Mouse (Mus musculus) liver, embryonic 13.5 days (tissue): Measurements from ENCODE around the gene Nfkbie. TPM values are rescaled to one million over a fixed set of nuclear protein-coding genes. Genes with fewer than 3 reads are reported as not detected.

Experiments
- ATAC-seq: fragments of 200-750 bp; cut with Nextera tagmentation; 2 replicates; pipeline ENCODE4 v1.8.0; 2017; ENCODE audit warnings: low read depth, mild to moderate bottlenecking, moderate number of reproducible peaks, moderate library complexity
- DNase-seq: peaks from one replicate; pipeline ENCODE4 v3.0.0; 2022
- H3K27ac ChIP-seq: fragments of 300-500 bp; sonication (generic); 2 replicates; pipeline ENCODE4 v1.5.1; 2015; ENCODE audit warnings: moderate library complexity, mild to moderate bottlenecking, inconsistent platforms
- H3K27me3 ChIP-seq: fragments of 300-500 bp; sonication (generic); 2 replicates; pipeline ENCODE4 v1.6.1; 2015; ENCODE audit warnings: mild to moderate bottlenecking, inconsistent platforms
- H3K36me3 ChIP-seq: fragments of 300-500 bp; sonication (generic); 2 replicates; pipeline ENCODE4 v1.6.1; 2015; ENCODE audit warnings: mild to moderate bottlenecking, inconsistent platforms
- H3K4me1 ChIP-seq: fragments of 300-500 bp; sonication (generic); replicated peaks from 2 replicates; pipeline ENCODE4 v1.6.1; 2015; ENCODE audit warnings: inconsistent platforms
- H3K4me2 ChIP-seq: fragments of 300-500 bp; sonication (generic); 2 replicates; pipeline ENCODE4 v1.6.1; 2015; ENCODE audit warnings: inconsistent platforms, mild to moderate bottlenecking, moderate library complexity
- H3K4me3 ChIP-seq: fragments of 300-500 bp; sonication (generic); replicated peaks from 2 replicates; pipeline ENCODE4 v1.5.1; 2015; ENCODE audit warnings: mild to moderate bottlenecking, inconsistent platforms
- H3K9ac ChIP-seq: fragments of 300-500 bp; sonication (generic); 2 replicates; pipeline ENCODE4 v1.6.1; 2015; ENCODE audit warnings: mild to moderate bottlenecking, inconsistent platforms
- H3K9me3 ChIP-seq: fragments of 300-500 bp; sonication (generic); replicated peaks from 2 replicates; pipeline ENCODE4 v1.6.1; 2016; ENCODE audit warnings: inconsistent platforms
- WGBS: fragments of 180-500 bp; shearing (Covaris S2); methylation state at CpG from one replicate; pipeline ENCODE4 v1.1.7; 2015; ENCODE audit not compliant: insufficient replicate concordance; 5-methylcytosine and 5-hydroxymethylcytosine counted together
- polyA plus RNA-seq: library from polyadenylated mRNA; unstranded; fragments of >200 nt; fragmentation: Nextera tagmentation; extraction: Ambion mirVana; gene quantifications from 2 replicates; pipeline ENCODE4 v1.2.1, GENCODE M21; 2015

Nfkbie gene
- polyA plus RNA-seq, 1 experiment from 2014 or later, result 1.4 TPM

DNA sequence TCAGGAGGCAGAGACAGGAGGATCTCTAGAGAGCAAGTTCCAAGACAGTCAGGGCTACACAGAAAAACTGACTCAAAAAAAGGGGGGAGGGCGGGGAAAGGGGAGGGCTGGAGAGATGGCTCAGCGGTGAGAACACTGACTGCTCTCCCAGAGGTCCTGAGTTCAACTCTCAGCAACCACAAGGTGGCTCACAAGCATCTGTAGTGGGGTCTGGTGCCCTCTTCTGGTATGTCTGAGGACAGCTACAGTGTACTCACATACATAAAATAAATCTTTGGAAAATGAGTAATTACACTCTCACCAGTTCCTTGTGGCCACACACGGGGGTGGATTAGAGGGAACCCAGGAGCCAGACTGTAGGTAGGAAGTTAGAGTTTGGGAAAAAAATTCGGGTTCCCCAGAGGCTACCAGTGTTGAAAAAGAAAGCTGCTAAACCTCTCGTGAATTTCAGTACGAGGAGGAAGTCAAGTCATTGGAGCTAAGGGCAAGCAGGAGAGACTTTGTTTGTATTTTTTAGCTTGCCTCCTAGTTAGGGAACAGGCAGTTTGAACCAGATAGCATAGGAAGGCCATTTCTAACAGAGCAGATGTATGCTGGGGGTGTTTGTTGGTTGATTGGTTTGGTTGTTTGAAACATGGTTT, 27.3 kb downstream of the Nfkbie start:
- peak overlapping the region; percentile 52 for H3K4me2 ChIP-seq
- H3K9me3 ChIP-seq, result no peaks in the 10 kb centered on the region
- 0 out of 2 replicates have a peak overlapping the region, but pooled peaks have one; percentile 22 for H3K9ac ChIP-seq
- peak overlapping the region; percentile 93 for H3K27ac ChIP-seq
- no peak overlapping the region for H3K4me3 ChIP-seq
- peak; percentile 6; the same call in 1 of the 2 replicates for ATAC-seq
- peak; percentile 45 for DNase-seq
- peaks cover 84% of the 10 kb centered on the region for H3K4me1 ChIP-seq
- no peaks in the 10 kb centered on the region for H3K27me3 ChIP-seq
- peaks cover 41% of the 10 kb centered on the region for H3K36me3 ChIP-seq
- WGBS, result 41% methylated on average over 6 of the region's 6 CpGs

DNA sequence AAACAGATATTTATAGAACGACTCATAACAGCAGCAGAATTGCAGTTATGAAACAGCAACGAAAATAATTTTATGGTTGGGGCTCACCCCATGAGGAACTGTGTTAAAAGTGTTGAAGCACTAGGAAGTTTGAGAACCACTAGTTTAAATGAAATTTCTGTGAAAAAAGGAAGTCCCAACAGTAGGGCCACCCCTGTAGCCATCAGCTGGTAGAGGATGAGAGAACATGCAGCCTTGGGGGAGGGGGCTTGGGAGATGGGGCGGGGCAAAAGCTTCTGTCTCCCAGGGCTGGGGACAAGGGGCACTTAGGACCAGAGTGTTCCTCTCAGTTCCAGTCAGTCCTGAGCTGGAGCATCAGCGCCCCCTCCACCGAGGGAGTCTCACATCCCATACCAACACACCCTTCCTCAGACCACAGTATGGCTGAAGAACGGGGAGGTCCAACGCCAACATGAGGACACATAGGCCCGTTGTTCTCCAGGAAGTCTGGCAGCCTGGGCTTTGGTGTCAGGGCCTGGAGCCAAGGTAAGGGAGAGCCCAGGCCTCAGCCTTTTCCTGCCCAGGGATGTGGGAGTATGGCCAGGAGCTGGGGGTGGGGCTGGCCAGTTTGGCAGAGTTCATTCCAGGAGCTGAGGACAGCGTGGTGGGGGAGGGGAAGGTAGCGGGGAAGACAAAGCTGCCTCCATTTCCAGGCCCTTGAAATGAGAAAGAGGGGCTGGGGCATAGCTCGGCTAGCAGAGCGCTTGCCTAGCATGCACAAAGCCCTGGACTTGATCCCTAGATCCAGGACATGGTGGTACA, 28.8 kb downstream of the Nfkbie start:
- Histone ChIP-seq H3K4me2 (no peak overlapping the region; the same call in 1 of the 2 replicates), H3K27ac (peak overlapping the region; percentile 93), H3K4me3 (no peak overlapping the region), H3K27me3 (no peaks in the 10 kb centered on the region), H3K9me3 (no peaks in the 10 kb centered on the region), H3K4me1 (peaks cover 75% of the 10 kb centered on the region), H3K36me3 (peaks cover 55% of the 10 kb centered on the region), H3K9ac (peak overlapping the region; percentile 19; the same call in 1 of the 2 replicates)
- 52% methylated on average over 12 of the region's 12 CpGs for WGBS
- ATAC-seq, result no peak
- DNase-seq, result no peak

DNA sequence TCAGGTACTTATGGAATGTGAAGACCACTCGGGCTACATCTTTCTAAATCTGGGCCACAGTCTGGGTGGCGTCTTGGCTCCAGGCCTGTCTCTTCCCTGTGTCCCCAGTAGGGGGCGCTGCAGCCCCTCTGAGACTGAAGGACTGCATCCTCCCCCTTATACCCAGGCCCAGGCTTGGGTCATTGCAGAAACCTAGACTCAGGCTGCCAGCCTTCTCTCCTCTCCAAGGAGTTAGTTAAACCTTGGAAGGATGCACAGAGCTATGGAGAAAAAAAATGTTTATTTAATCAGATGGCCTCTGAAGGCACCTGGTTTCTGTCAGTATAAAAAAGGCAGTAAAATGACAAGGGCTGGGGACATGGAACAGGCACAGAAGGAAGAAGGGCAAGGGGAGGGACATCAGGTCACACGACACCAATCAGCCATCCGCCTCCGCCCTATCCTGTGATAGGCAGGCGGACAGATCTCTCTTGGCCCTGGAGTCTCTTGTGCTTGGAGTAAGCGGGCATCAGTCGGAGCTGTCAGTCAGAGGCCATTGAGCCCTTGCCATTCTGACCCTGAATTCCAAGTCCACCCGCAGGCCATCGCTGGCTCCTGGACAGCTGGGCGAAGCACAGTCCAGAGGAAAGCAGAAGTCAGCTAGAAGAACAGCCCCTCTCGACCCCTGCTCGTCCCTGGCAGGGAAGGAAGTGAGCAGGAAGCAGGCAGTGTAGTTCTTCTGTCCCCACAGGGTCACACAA, 29.6 kb downstream of the Nfkbie start:
- Histone ChIP-seq H3K27me3 (no peaks in the 10 kb centered on the region), H3K27ac (peak overlapping the region; percentile 93), H3K4me1 (peaks cover 74% of the 10 kb centered on the region), H3K9ac (peak overlapping the region; percentile 19; the same call in 1 of the 2 replicates), H3K4me2 (no peak overlapping the region), H3K4me3 (no peak overlapping the region), H3K36me3 (peaks cover 63% of the 10 kb centered on the region), H3K9me3 (no peaks in the 10 kb centered on the region)
- peak; percentile 58 for DNase-seq
- WGBS, result 37% methylated on average over 14 of the region's 14 CpGs
- peak; percentile 39 for ATAC-seq

DNA sequence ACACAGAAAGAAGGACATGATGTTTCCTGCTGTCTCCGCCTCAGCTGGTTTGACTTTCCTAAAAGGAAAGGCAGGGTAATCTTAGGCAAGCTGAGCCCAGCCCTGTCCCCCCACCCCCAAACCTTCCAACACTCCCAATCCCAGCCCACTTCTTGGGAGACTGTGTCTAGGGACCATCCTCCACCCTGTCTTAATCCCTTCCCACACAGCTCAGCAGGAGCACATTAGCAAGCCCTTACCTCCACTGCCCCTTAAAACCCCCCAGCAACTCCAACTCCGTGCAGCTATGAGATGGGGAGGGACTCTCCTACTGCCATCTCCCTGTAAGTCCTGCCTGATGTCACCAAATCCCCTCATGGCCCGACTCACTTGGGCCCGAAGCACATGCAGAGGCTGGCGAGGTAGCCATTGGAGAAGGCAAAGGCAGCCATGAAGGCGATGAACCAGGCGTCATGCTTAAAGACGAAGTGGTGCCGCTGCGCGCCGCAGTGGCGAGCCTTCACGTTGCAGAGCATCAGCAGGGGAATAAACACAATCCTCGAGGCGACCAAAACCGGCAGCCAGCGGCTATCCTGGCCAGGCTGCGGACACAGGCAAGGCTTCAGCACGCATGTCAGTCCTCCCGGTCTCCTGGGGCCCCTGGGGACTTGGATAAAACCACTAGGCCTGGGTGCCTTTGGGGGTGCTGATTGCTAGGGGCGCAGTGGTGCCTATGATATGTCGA, 30.4 kb downstream of the Nfkbie start:
- DNase-seq (no peak), ATAC-seq (no peak)
- Histone ChIP-seq H3K36me3 (peaks cover 71% of the 10 kb centered on the region), H3K27ac (peak overlapping the region; percentile 93), H3K4me2 (0 out of 2 replicates have a peak overlapping the region, but pooled peaks have one; percentile 11), H3K27me3 (no peaks in the 10 kb centered on the region), H3K4me1 (peaks cover 77% of the 10 kb centered on the region), H3K4me3 (no peak overlapping the region), H3K9ac (no peak overlapping the region), H3K9me3 (no peaks in the 10 kb centered on the region)
- 78% methylated on average over 23 of the region's 23 CpGs for whole genome bisulfite sequencing

DNA sequence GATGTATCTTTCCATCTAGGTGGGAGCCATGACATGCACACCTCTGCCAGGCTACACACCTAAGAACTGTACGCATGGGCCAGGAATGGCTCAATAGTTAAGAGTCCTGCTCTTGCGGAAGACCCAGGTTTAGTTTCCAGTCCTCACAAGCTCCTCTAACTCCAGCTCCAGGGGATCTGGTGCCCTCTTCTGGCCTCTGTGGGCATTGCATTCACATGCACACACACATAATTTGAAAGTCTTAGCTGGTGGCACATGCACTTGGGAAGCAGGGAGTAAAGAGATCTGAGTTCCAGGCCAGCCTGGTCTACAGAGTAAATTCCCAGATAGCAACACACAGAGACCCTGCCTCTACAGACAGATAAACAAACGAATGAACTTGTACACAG, 30.9 kb downstream of the Nfkbie start:
- Histone ChIP-seq H3K9ac (no peak overlapping the region), H3K27ac (peak overlapping the region; percentile 93), H3K4me1 (peaks cover 78% of the 10 kb centered on the region), H3K36me3 (peaks cover 77% of the 10 kb centered on the region), H3K27me3 (no peaks in the 10 kb centered on the region), H3K9me3 (no peaks in the 10 kb centered on the region), H3K4me3 (no peak overlapping the region), H3K4me2 (no peak overlapping the region)
- WGBS, result 86% methylated on average over 3 of the region's 3 CpGs
- DNase-seq (peak; percentile 51), ATAC-seq (no peak)

DNA sequence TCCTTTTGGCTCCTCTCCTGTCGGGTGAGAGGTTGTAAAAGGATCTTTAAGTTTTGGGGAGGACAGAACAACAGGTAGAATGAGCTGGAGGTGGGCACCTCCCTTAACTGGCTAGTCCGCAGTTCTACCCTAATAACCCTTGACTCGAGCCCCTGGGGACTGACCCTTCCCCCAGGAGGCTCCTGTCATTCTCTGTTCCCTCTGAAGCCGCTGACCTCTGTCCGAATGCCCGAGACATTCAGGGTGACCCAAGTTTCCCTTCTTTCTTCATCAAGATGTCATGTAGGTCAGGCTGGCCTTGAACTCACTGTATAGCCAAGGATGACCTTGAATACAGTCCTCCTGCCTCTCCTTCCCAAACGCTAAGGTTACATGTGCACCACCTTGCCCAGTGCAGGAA, 32.9 kb downstream of the Nfkbie start:
- Histone ChIP-seq H3K4me2 (no peak overlapping the region), H3K4me1 (peaks cover 78% of the 10 kb centered on the region), H3K27me3 (no peaks in the 10 kb centered on the region), H3K27ac (no peak overlapping the region), H3K9ac (no peak overlapping the region), H3K9me3 (no peaks in the 10 kb centered on the region), H3K4me3 (no peak overlapping the region), H3K36me3 (peaks cover 84% of the 10 kb centered on the region)
- ATAC-seq, result no peak
- no peak for DNase-seq
- WGBS, result 92% methylated on average over 7 of the region's 7 CpGs

DNA sequence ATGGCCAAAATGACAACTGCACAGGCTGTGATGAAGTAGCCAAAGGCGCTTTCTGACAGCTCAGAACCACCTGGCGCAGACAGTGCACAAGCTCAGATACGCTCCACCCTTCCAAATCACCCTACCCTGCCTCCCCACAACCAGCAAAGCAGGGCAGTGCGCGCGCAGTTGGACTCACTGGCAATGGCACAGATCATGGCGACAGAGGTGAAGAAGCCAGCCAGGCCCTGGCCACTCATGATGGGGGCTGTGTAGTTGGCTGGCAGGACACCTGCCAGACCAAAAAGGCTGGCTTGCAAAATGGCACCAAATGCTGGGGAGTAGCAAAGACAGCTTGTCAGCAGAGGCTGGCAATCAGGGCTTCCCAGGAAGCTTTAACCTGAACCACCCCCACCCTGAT, 33.7 kb downstream of the Nfkbie start:
- no peak for ATAC-seq
- H3K36me3 ChIP-seq, result peaks cover 80% of the 10 kb centered on the region
- no peaks in the 10 kb centered on the region for H3K27me3 ChIP-seq
- H3K4me3 ChIP-seq, result no peak overlapping the region
- no peak for DNase-seq
- WGBS, result 96% methylated on average over 7 of the region's 7 CpGs
- H3K9me3 ChIP-seq, result no peaks in the 10 kb centered on the region
- no peak overlapping the region for H3K4me2 ChIP-seq
- H3K4me1 ChIP-seq, result peaks cover 78% of the 10 kb centered on the region
- no peak overlapping the region; the same call in 1 of the 2 replicates for H3K9ac ChIP-seq
- H3K27ac ChIP-seq, result no peak overlapping the region

DNA sequence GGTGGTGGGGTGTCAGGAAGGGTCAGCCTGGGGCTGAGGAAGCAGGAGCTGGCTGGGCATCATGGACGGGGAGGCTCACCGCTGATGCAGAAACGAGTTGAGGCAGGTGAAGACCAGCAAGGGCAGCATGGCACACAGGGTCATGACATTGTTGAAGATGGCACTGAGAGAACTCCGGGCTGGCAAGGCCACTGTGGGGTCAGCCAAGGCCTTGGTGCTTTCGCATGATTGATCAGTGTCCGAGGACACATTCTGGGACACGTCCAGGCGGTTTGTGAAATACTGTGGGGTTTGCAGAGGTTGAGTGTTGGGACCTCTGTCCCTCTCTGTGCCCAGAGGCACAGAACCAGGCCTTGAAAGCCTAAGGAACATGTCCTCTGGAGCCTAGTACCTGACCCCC, 34.3 kb downstream of the Nfkbie start:
- no peak overlapping the region for H3K4me2 ChIP-seq

DNA sequence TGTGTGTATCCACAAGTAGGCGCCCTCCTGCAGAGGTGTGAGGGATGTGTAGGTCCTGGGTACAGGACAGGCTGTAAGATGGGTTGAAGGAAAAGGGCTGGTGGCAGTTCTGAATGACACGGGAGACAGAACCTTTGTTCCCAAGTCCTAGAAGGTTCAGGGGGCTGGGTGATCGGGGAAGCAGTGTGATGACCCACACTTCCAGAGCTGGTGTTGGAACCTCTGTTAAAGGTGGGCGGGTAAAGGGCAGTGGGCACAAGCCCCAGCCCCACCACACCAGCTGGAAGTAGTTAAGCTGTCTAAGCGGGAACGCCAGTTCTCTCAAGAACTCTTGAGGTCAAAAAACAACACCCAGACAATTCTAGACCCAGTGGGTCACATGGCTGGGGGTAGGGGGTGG, 34.9 kb downstream of the Nfkbie start:
- Histone ChIP-seq H3K27ac (no peak overlapping the region), H3K36me3 (peaks cover 68% of the 10 kb centered on the region), H3K4me3 (no peak overlapping the region), H3K27me3 (no peaks in the 10 kb centered on the region), H3K4me1 (peaks cover 72% of the 10 kb centered on the region), H3K9ac (no peak overlapping the region), H3K4me2 (no peak overlapping the region), H3K9me3 (no peaks in the 10 kb centered on the region)
- ATAC-seq (no peak), DNase-seq (no peak)
- 81% methylated on average over 6 of the region's 6 CpGs for WGBS

More for the DNA sequence above, 34.3 kb downstream of the Nfkbie start:
- H3K27me3 ChIP-seq, result no peaks in the 10 kb centered on the region
- H3K36me3 ChIP-seq, result peaks cover 74% of the 10 kb centered on the region
- WGBS, result 85% methylated on average over 8 of the region's 8 CpGs
- H3K4me1 ChIP-seq, result peaks cover 77% of the 10 kb centered on the region
- no peak for DNase-seq
- no peak for ATAC-seq
- no peaks in the 10 kb centered on the region for H3K9me3 ChIP-seq
- no peak overlapping the region for H3K27ac ChIP-seq
- no peak overlapping the region for H3K9ac ChIP-seq
- no peak overlapping the region for H3K4me3 ChIP-seq

DNA sequence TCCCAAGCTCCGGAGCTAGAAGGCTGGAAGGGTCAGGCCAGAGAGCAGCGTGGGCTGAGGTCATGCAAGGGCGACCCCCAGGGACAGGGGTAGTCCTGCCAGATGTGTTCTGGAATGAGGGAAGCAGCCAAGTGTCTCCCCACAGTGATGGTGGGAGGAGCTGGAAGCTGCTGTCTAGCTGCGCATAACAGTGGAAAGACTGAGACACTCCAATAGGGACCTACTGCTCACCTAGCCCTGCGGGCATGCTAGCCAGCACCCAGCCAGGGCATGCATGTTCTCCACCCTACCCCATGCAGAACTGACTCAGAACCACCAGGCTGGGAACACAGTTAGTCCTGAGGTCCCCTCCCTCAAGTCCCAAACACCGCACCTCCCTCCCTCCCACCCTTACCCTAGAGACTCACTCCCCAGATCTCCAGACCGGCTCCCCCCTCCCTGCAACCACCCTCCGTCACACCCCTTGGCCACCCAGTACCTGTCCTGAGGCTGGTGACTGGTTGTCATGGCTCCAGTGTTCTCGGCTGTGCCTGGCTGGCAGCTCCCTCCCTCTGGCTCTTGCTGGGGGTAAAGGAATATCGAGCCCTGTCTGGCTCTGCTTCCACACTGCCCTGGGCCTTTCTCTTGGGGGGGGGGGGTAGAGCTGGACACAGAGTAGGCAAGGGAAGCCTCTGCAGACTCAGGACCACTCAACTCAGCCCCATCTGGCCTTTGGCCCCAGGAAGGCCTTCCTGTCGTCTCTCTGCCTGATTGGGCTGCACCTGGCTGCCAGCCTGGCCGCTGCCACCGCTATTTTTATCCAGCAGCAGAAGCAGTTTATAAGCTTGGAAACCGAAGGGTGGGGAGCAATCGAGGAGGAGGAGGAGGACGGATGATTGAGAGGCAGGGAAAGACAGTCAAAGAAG, 36.5 kb downstream of the Nfkbie start:
- WGBS, result 59% methylated on average over 16 of the region's 16 CpGs
- peak overlapping the region; percentile 92 for H3K4me3 ChIP-seq
- peaks cover 52% of the 10 kb centered on the region for H3K36me3 ChIP-seq
- H3K4me1 ChIP-seq, result peaks cover 76% of the 10 kb centered on the region
- DNase-seq (no peak), ATAC-seq (no peak)
- peak overlapping the region; percentile 97 for H3K27ac ChIP-seq
- no peaks in the 10 kb centered on the region for H3K27me3 ChIP-seq
- H3K4me2 ChIP-seq, result peak overlapping the region; percentile 100
- H3K9ac ChIP-seq, result peak overlapping the region; percentile 97
- H3K9me3 ChIP-seq, result no peaks in the 10 kb centered on the region
